Mouse (Mus musculus): ENCODE measurements around the gene Gm10273. TPM values are rescaled to one million over a fixed set of nuclear protein-coding genes. Genes with fewer than 3 reads are reported as not detected.

Gm10273 gene
- polyA plus RNA-seq, 1 experiment from 2014 or later, result 5.6 TPM

- Histone ChIP-seq H3K27ac (ENCODE audit: low read length) (no peak overlapping the region), H3K36me3 (ENCODE audit: control insufficient read depth, insufficient read depth) (peaks cover 23% of the 10 kb centered on the region), H3K27me3 (ENCODE audit: control insufficient read depth, insufficient read depth, low read depth, low read length) (no peaks in the 10 kb centered on the region), H3K9ac (ENCODE audit: low read depth, low read length) (no peak overlapping the region), H3K4me1 (ENCODE audit: control insufficient read depth, low read depth, low read length) (peaks cover 6% of the 10 kb centered on the region), H3K4me2 (ENCODE audit: low read depth, low read length) (no peak overlapping the region), H3K9me3 (replicated peaks; ENCODE audit: control insufficient read depth, low read length) (no peaks in the 10 kb centered on the region), H3K4me3 (ENCODE audit: low read depth, low read length) (no peak overlapping the region)
- 76% methylated on average over 3 of the region's 3 CpGs for WGBS (ENCODE audit: insufficient replicate concordance)
- no peak for ATAC-seq (ENCODE audit: low read depth)
These were observed 30.9 kb upstream of the Gm10273 start for GRCm38 (mm10) chr10:59364551-59364950.

- no peak overlapping the region for H3K4me3 ChIP-seq (ENCODE audit: low read depth, low read length)
- peaks cover 27% of the 10 kb centered on the region for H3K36me3 ChIP-seq (ENCODE audit: control insufficient read depth, insufficient read depth)
- no peak overlapping the region for H3K27ac ChIP-seq (ENCODE audit: low read length)
- no peaks in the 10 kb centered on the region for H3K9me3 ChIP-seq (replicated peaks; ENCODE audit: control insufficient read depth, low read length)
- H3K9ac ChIP-seq (ENCODE audit: low read depth, low read length), result no peak overlapping the region
- ATAC-seq (ENCODE audit: low read depth), result peak; percentile 61
- no peaks in the 10 kb centered on the region for H3K27me3 ChIP-seq (ENCODE audit: control insufficient read depth, insufficient read depth, low read depth, low read length)
- H3K4me2 ChIP-seq (ENCODE audit: low read depth, low read length), result no peak overlapping the region
- whole genome bisulfite sequencing (ENCODE audit: insufficient replicate concordance), result 71% methylated on average over 5 of the region's 5 CpGs
- H3K4me1 ChIP-seq (ENCODE audit: control insufficient read depth, low read depth, low read length), result peaks cover 6% of the 10 kb centered on the region
These were observed 29.4 kb upstream of the Gm10273 start for GRCm38 (mm10) chr10:59365804-59366589.

GRCm38 (mm10) chr10:59366746-59367145, 28.7 kb upstream of the Gm10273 start:
- Histone ChIP-seq H3K4me1 (ENCODE audit: control insufficient read depth, low read depth, low read length) (peaks cover 6% of the 10 kb centered on the region), H3K9ac (ENCODE audit: low read depth, low read length) (no peak overlapping the region), H3K36me3 (ENCODE audit: control insufficient read depth, insufficient read depth) (peaks cover 27% of the 10 kb centered on the region), H3K4me2 (ENCODE audit: low read depth, low read length) (no peak overlapping the region), H3K27ac (ENCODE audit: low read length) (no peak overlapping the region), H3K9me3 (replicated peaks; ENCODE audit: control insufficient read depth, low read length) (no peaks in the 10 kb centered on the region), H3K27me3 (ENCODE audit: control insufficient read depth, insufficient read depth, low read depth, low read length) (no peaks in the 10 kb centered on the region), H3K4me3 (ENCODE audit: low read depth, low read length) (no peak overlapping the region)
- WGBS (ENCODE audit: insufficient replicate concordance), result 90% methylated on average over 4 of the region's 4 CpGs
- ATAC-seq (ENCODE audit: low read depth), result no peak

- Histone ChIP-seq H3K27ac (ENCODE audit: low read length) (no peak overlapping the region), H3K4me3 (ENCODE audit: low read depth, low read length) (no peak overlapping the region), H3K4me1 (ENCODE audit: control insufficient read depth, low read depth, low read length) (peaks cover 6% of the 10 kb centered on the region), H3K4me2 (ENCODE audit: low read depth, low read length) (no peak overlapping the region), H3K9ac (ENCODE audit: low read depth, low read length) (no peak overlapping the region), H3K27me3 (ENCODE audit: control insufficient read depth, insufficient read depth, low read depth, low read length) (no peaks in the 10 kb centered on the region), H3K9me3 (replicated peaks; ENCODE audit: control insufficient read depth, low read length) (no peaks in the 10 kb centered on the region), H3K36me3 (ENCODE audit: control insufficient read depth, insufficient read depth) (peaks cover 24% of the 10 kb centered on the region)
- ATAC-seq (ENCODE audit: low read depth), result no peak
- 76% methylated on average over 4 of the region's 4 CpGs for WGBS (ENCODE audit: insufficient replicate concordance)
These were observed 28.2 kb upstream of the Gm10273 start for GRCm38 (mm10) chr10:59367206-59367605.

- ATAC-seq (ENCODE audit: low read depth), result no peak
- peaks cover 3% of the 10 kb centered on the region for H3K4me1 ChIP-seq (ENCODE audit: control insufficient read depth, low read depth, low read length)
- no peak overlapping the region for H3K4me2 ChIP-seq (ENCODE audit: low read depth, low read length)
- H3K9ac ChIP-seq (ENCODE audit: low read depth, low read length), result no peak overlapping the region
- H3K36me3 ChIP-seq (ENCODE audit: control insufficient read depth, insufficient read depth), result peaks cover 20% of the 10 kb centered on the region
- H3K9me3 ChIP-seq (replicated peaks; ENCODE audit: control insufficient read depth, low read length), result no peaks in the 10 kb centered on the region
- WGBS (ENCODE audit: insufficient replicate concordance), result 74% methylated on average over 8 of the region's 8 CpGs
- H3K4me3 ChIP-seq (ENCODE audit: low read depth, low read length), result no peak overlapping the region
- no peak overlapping the region for H3K27ac ChIP-seq (ENCODE audit: low read length)
- no peaks in the 10 kb centered on the region for H3K27me3 ChIP-seq (ENCODE audit: control insufficient read depth, insufficient read depth, low read depth, low read length)
These were observed 26.7 kb upstream of the Gm10273 start for GRCm38 (mm10) chr10:59368729-59369128.

- H3K27me3 ChIP-seq (ENCODE audit: control insufficient read depth, insufficient read depth, low read depth, low read length), result no peaks in the 10 kb centered on the region
- 70% methylated on average over 9 of the region's 9 CpGs for WGBS (ENCODE audit: insufficient replicate concordance)
- H3K9ac ChIP-seq (ENCODE audit: low read depth, low read length), result no peak overlapping the region
- peaks cover 20% of the 10 kb centered on the region for H3K36me3 ChIP-seq (ENCODE audit: control insufficient read depth, insufficient read depth)
- H3K4me1 ChIP-seq (ENCODE audit: control insufficient read depth, low read depth, low read length), result peaks cover 3% of the 10 kb centered on the region
- H3K9me3 ChIP-seq (replicated peaks; ENCODE audit: control insufficient read depth, low read length), result no peaks in the 10 kb centered on the region
- ATAC-seq (ENCODE audit: low read depth), result no peak
- H3K27ac ChIP-seq (ENCODE audit: low read length), result no peak overlapping the region
- no peak overlapping the region for H3K4me2 ChIP-seq (ENCODE audit: low read depth, low read length)
- no peak overlapping the region for H3K4me3 ChIP-seq (ENCODE audit: low read depth, low read length)
These were observed 26.0 kb upstream of the Gm10273 start for GRCm38 (mm10) chr10:59369426-59369825.

GRCm38 (mm10) chr10:59377906-59378305, 17.5 kb upstream of the Gm10273 start:
- no peak overlapping the region for H3K9ac ChIP-seq (ENCODE audit: low read depth, low read length)
- peaks cover 12% of the 10 kb centered on the region for H3K4me1 ChIP-seq (ENCODE audit: control insufficient read depth, low read depth, low read length)
- ATAC-seq (ENCODE audit: low read depth), result no peak
- no peak overlapping the region for H3K4me2 ChIP-seq (ENCODE audit: low read depth, low read length)
- H3K9me3 ChIP-seq (replicated peaks; ENCODE audit: control insufficient read depth, low read length), result no peaks in the 10 kb centered on the region; the same call in 1 of the 2 replicates
- WGBS (ENCODE audit: insufficient replicate concordance), result 78% methylated on average over 10 of the region's 10 CpGs
- no peak overlapping the region for H3K27ac ChIP-seq (ENCODE audit: low read length)
- H3K27me3 ChIP-seq (ENCODE audit: control insufficient read depth, insufficient read depth, low read depth, low read length), result no peaks in the 10 kb centered on the region
- no peaks in the 10 kb centered on the region for H3K36me3 ChIP-seq (ENCODE audit: control insufficient read depth, insufficient read depth)
- H3K4me3 ChIP-seq (ENCODE audit: low read depth, low read length), result no peak overlapping the region

- Histone ChIP-seq H3K36me3 (ENCODE audit: control insufficient read depth, insufficient read depth) (no peaks in the 10 kb centered on the region), H3K27me3 (ENCODE audit: control insufficient read depth, insufficient read depth, low read depth, low read length) (no peaks in the 10 kb centered on the region), H3K4me3 (ENCODE audit: low read depth, low read length) (no peak overlapping the region), H3K9me3 (replicated peaks; ENCODE audit: control insufficient read depth, low read length) (no peaks in the 10 kb centered on the region; the same call in 1 of the 2 replicates), H3K9ac (ENCODE audit: low read depth, low read length) (no peak overlapping the region), H3K27ac (ENCODE audit: low read length) (no peak overlapping the region), H3K4me2 (ENCODE audit: low read depth, low read length) (no peak overlapping the region), H3K4me1 (ENCODE audit: control insufficient read depth, low read depth, low read length) (peaks cover 12% of the 10 kb centered on the region)
- WGBS (ENCODE audit: insufficient replicate concordance), result 87% methylated on average over 4 of the region's 4 CpGs
- no peak for ATAC-seq (ENCODE audit: low read depth)
These were observed 16.7 kb upstream of the Gm10273 start for GRCm38 (mm10) chr10:59378728-59379127.

- H3K9me3 ChIP-seq (replicated peaks; ENCODE audit: control insufficient read depth, low read length), result no peaks in the 10 kb centered on the region; the same call in 1 of the 2 replicates
- H3K4me2 ChIP-seq (ENCODE audit: low read depth, low read length), result peak overlapping the region; percentile 24; the same call in 1 of the 2 replicates
- H3K27ac ChIP-seq (ENCODE audit: low read length), result peak overlapping the region; percentile 21; the same call in 1 of the 2 replicates
- WGBS (ENCODE audit: insufficient replicate concordance), result 9% methylated on average over 3 of the region's 3 CpGs
- H3K4me1 ChIP-seq (ENCODE audit: control insufficient read depth, low read depth, low read length), result peaks cover 12% of the 10 kb centered on the region
- 0 out of 2 replicates have a peak overlapping the region, but pooled peaks have one; percentile 12 for H3K9ac ChIP-seq (ENCODE audit: low read depth, low read length)
- peak; percentile 16; the same call in 1 of the 2 replicates for ATAC-seq (ENCODE audit: low read depth)
- no peaks in the 10 kb centered on the region for H3K36me3 ChIP-seq (ENCODE audit: control insufficient read depth, insufficient read depth)
- no peaks in the 10 kb centered on the region for H3K27me3 ChIP-seq (ENCODE audit: control insufficient read depth, insufficient read depth, low read depth, low read length)
- no peak overlapping the region for H3K4me3 ChIP-seq (ENCODE audit: low read depth, low read length)
These were observed 15.5 kb upstream of the Gm10273 start for GRCm38 (mm10) chr10:59379927-59380326.

All from liver, embryonic 16.5 days (tissue).